Mouse (Mus musculus) frontal cortex, postnatal 25 days (tissue): ENCODE data around the gene Serpina3a.

Source experiments
- DNase-seq, 2 experiments: peaks; one replicate each; pipeline ENCODE4 v3.0.0; 2022; ENCODE audit warnings: low spot score in 2 of 2

Gene Serpina3a

GRCm38 (mm10) chr12:104142427-104142826 is 29.9 kb downstream of the Serpina3a start:
- DNase-seq: no peak

DNA sequence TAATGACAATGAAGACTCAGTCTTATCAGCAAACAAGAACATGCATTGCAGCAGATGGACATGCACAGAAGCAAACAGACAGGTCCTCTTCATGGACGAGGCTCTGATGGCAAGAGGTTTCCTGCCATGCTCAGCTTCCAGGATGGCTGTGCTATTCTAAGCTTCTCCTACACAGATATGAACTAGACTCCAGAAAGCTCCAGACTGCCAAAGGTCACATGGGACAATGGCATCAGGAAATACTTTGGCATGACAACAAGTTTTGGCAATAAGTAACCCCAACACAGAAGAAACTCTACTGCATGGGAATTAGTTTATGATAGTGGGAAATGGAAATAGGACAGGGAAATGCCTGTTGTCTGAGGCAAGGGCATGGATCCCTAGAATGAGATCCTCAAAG is 30.8 kb downstream of the Serpina3a start:
- DNase-seq: no peak

GRCm38 (mm10) chr12:104145571-104145970 is 33.0 kb downstream of the Serpina3a start:
- no peak for DNase-seq

GRCm38 (mm10) chr12:104151989-104152388 is 39.5 kb downstream of the Serpina3a start:
- no peak for DNase-seq

- DNase-seq: no peak
Measured at GRCm38 (mm10) chr12:104153041-104153645, 40.6 kb downstream of the Serpina3a start.

GRCm38 (mm10) chr12:104153656-104154055 is 41.1 kb downstream of the Serpina3a start, which contains the start of gene Serpina3c:
Gene Serpina3c, minus strand, starts transcription at chr12:104153870.
- DNase-seq: no peak
